Mouse (Mus musculus) olfactory bulb, adult 2 months (tissue): ENCODE results near the gene Tnfrsf25. TPM values are rescaled to one million over a fixed set of nuclear protein-coding genes. Genes with fewer than 3 reads are reported as not detected.

ENCODE experiments used
- H3K27ac ChIP-seq: fragments of 200-500 bp; 2 replicates; pipeline ENCODE4 v1.5.1; 2012; ENCODE audit warnings: low read depth, low read length; ENCODE audit not compliant: insufficient read depth
- H3K4me1 ChIP-seq: fragments of 200-500 bp; 2 replicates; pipeline ENCODE4 v1.6.1; 2012; ENCODE audit warnings: low read length; ENCODE audit not compliant: control insufficient read depth, insufficient read depth
- H3K4me3 ChIP-seq: fragments of 200-500 bp; 2 replicates; pipeline ENCODE4 v1.5.1; 2012; ENCODE audit warnings: mild to moderate bottlenecking, low read depth, low read length, moderate library complexity; ENCODE audit not compliant: insufficient read depth
- CTCF ChIP-seq: fragments of 200-500 bp; IDR thresholded peaks from 2 replicates; pipeline ENCODE4 v1.5.1; 2012; ENCODE audit warnings: low read depth, mild to moderate bottlenecking, low read length, moderate library complexity; ENCODE audit not compliant: insufficient read depth
- POLR2A ChIP-seq: fragments of 200-500 bp; IDR thresholded peaks from 2 replicates; pipeline ENCODE4 v1.6.1; 2012; ENCODE audit warnings: mild to moderate bottlenecking, low read depth, low read length, moderate library complexity; ENCODE audit not compliant: insufficient read depth
- WGBS: fragments of 180-500 bp; shearing (Covaris S2); methylation state at CpG from one replicate; pipeline ENCODE4 v1.1.7; 2018; 5-methylcytosine and 5-hydroxymethylcytosine counted together
- polyA plus RNA-seq: library from polyadenylated mRNA; stranded (reverse); fragments of >200 nt; gene quantifications from 2 replicates; pipeline ENCODE4 v1.2.4, GENCODE M21; 2012; ENCODE audit warnings: low replicate concordance; ENCODE audit not compliant: missing spikeins, insufficient read depth, insufficient read length

Tnfrsf25 gene
- polyA plus RNA-seq, 1 experiment: not detected

DNA sequence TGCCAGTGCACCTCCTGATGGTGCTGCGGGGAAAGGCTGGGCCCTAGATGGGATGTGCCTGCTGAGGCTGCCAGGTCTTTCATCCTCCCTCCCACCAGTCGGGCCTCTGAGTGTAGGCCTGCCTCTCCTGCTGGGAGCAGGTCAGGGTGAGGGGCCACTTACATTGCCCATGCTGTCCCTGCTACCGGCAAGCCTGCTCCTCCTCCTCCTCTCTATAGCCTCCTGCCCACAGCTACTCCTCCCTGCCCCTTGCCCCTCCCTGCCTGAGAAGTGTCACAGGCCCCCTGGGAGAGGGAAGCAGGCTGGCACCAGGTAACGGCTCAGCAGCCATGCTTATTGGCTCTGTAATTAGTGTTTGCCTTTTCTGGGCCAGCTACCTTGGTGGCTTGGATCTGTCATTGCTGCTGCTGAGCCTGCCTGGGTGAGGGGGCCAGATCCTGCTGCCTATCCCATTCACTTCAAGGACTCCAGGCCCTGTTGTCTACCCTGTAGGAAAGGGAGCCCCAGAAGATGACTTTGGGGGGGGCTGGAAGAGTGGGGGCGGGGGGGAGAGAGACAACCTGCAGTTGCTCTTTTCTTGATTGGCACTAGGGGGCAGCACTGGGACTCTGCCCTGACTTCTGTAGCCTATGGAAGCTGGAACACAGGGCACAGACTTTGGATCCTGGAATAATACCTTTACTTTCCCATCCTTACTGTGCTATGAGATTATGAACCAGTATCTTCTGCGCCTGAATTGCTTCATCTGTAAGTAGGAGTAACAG is 20.6 kb downstream of the Tnfrsf25 start:
- Histone ChIP-seq H3K27ac (no peak overlapping the region), H3K4me1 (peaks cover 17% of the 10 kb centered on the region), H3K4me3 (no peak overlapping the region)
- TF ChIP-seq POLR2A (no peak), CTCF (no peak)
- 49% methylated on average over 6 of the region's 6 CpGs for WGBS

DNA sequence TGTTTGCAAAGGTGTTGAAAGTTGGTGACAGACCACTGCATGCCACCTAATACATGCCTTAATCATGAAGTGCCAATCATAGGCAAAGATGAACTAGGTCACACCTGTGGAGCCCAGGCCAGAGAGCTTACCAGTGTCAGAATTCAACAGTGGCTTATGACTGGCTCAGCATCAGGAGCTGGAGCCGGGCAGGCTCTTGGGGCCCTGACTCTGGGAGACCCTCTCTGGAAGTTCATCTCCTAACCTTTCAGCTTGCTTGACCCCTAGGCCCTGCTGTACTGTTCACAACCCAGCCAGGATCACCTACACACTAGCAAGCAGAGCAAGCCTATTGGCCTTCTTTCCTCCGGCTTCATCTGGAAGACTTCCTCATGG is 21.1 kb downstream of the Tnfrsf25 start:
- WGBS: 96% methylated on average over 2 of the region's 2 CpGs
- Histone ChIP-seq H3K4me3 (no peak overlapping the region), H3K4me1 (peaks cover 11% of the 10 kb centered on the region), H3K27ac (no peak overlapping the region)
- TF ChIP-seq CTCF (no peak), POLR2A (no peak)

DNA sequence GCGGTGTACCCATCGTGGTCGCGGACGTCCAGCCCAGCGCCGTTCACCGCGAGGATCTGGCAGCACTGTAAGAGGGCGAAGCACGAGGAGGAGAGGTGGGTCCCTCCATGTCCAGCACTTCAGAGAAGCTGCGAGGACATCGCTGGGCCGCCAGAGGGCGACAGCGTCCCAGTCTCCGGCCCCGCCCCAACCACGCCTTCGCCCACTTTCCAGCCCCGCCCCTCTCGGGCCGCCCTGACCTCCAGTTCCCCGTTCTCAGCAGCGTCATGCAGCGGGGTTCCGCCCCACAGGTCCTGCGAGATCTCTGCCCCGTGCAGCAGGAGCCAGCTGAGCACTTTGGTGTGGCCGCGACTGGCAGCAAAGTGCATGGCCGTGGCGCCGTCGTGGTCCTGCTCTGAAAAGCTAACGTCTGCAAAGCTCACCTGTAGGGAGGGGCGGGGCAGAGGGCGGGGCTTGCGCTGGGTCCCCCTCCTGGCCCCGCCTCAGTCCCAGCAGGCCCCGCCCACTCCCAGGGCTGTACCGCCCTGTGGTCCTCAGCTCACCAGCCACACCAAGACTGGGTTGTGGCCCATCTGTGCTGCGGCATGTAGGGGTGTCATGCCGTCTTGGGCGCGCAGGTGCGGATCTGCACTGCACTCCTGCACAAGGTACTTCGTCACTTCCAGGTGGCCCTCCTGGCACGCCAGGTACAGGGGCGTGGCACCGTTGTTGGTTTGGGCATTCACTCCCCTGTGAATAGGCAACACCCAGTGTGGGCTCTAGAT is 22.9 kb downstream of the Tnfrsf25 start:
- H3K4me3 ChIP-seq: peak overlapping the region; percentile 37
- 3% methylated on average over 51 of the region's 51 CpGs for WGBS
- TF ChIP-seq POLR2A: no peak
- peak; percentile 73 for TF ChIP-seq CTCF
- peaks cover 9% of the 10 kb centered on the region for H3K4me1 ChIP-seq
- H3K27ac ChIP-seq: no peak overlapping the region

DNA sequence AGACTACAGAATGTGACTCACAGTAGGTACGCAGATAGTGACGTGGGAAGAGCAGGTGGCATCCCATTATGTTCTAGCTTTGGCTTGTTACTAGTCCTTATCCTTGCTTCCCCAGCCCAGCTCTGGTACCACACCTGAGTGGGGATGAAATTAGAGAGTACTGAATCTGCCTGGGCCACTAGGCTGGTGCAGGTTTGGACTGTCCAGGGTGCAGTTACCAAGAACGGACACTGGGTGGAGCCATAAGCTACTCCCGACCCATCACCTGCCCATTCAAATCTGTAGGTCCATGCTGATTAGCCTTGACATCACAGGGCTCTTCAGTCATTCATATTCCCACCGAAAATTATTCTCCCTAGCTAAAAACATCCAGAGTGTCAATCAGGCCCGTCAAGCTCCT is 24.7 kb downstream of the Tnfrsf25 start:
- H3K27ac ChIP-seq: no peak overlapping the region
- no peak for TF ChIP-seq POLR2A
- no peak for TF ChIP-seq CTCF
- H3K4me3 ChIP-seq: no peak overlapping the region
- 37% methylated on average over 6 of the region's 6 CpGs for WGBS
- peaks cover 9% of the 10 kb centered on the region for H3K4me1 ChIP-seq

DNA sequence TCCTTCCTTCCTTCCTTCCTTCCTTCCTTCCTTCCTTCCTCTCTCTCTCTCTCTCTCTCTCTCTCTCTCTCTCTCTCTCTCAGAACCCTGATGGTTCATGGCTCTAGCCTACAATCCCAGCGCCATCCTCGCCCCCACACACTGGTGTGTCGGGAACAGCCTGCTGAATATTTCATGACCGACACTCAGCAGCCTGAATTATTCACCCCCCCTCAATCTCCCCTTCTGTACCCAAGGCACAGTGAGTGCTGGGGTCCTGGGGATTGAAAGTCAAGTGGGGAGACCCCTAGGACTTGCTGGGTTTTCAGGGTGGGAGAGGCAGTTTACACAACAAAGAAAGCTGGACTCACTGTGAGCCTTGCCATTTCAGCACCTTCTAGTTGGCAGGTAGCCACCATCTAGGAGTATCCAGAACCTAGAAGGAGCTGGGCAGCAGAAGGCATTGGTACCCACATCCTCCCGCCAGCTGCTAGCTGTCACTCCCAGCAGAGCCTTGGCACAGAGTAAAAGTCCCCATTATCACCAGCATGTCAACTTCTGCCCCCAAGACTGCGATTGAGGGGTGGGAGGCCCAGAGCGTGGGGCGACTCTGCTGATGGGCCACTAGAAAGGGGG is 25.9 kb downstream of the Tnfrsf25 start:
- 55% methylated on average over 8 of the region's 8 CpGs for whole genome bisulfite sequencing
- TF ChIP-seq CTCF: no peak
- TF ChIP-seq POLR2A: no peak

DNA sequence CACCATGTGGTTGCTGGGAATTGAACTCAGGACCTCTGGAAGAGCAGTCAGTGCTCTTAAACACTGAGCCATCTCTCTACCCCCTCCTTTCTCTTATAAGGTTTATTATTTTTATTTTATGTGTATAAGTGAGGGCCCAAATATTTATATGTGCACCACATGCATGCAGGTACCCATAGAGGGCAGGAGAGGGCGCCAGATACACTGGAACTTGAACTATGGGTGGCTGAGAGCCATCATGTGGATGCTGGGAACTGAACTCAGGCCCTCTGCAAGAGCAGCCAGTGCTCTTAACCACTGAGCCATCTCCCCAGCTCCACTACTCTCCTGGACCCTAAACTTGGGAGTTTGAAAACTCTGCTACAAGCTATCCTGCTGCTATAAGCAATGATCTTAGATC is 27.9 kb downstream of the Tnfrsf25 start:
- TF ChIP-seq POLR2A (no peak), CTCF (no peak)
- Histone ChIP-seq H3K27ac (no peak overlapping the region), H3K4me1 (peaks cover 5% of the 10 kb centered on the region), H3K4me3 (no peak overlapping the region)
- WGBS: 72% methylated on average over 1 of the region's 1 CpGs

More for the DNA sequence above, 25.9 kb downstream of the Tnfrsf25 start:
- H3K27ac ChIP-seq: no peak overlapping the region
- H3K4me1 ChIP-seq: peaks cover 9% of the 10 kb centered on the region
- H3K4me3 ChIP-seq: no peak overlapping the region

DNA sequence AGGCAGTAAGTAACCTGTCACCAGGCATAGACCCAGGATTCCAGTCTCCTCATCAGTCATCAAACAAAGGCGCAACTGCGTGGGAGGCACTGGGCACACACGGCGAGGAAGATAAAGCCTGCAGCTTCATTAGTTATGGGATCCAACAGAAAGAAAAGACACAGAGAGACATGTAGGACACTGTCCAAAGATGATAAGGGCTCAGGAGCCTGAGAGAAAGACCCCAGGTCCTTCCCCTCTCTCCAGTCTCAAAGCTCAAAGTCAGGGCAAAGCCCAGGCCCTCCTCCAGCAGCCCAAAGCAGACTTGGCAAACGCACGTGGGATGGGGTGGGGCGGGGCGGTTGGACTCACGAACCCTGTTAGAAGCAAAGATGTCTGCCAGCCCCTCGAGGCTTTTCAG is 29.7 kb downstream of the Tnfrsf25 start:
- no peaks in the 10 kb centered on the region for H3K4me1 ChIP-seq
- TF ChIP-seq CTCF: no peak
- no peak overlapping the region for H3K27ac ChIP-seq
- 74% methylated on average over 10 of the region's 10 CpGs for WGBS
- H3K4me3 ChIP-seq: no peak overlapping the region

DNA sequence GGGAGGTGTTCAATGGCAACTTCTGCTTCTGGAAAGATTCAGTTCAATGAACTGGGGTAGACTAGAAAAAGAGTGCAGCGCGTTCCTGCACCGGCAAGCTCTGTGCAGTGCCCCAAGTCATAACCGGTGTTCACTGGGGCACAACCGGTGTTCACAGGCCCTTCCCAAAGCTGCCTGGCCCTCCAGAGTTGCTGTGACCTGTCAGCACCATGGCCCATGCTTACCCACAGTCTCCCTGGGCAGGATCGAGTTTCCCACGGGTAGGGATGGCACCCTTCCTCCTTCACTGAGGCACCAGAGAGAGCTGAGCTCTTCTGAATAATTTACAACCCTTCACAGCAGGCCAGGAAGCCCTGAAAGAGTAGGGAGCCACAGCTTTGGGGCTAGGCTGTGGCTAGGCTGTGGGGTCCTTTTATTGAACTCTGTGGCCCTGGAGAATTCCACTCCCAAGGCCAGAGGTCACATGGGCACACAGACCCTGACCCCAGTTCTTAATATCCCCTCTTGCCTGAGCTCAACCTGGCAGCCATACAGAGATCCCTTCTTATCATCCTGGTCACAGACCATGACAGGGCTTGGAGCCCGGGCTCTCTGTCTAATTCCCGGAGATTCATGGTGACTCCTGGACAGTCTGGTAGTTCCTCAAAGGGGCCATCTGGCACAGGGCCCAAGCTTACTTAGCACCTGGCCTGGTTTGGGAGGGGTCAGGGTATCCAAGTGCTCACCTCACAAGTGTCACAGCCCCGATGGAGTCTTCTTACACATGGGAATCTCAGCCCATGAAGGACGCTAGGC is 30.5 kb downstream of the Tnfrsf25 start:
- Histone ChIP-seq H3K4me1 (no peaks in the 10 kb centered on the region), H3K27ac (no peak overlapping the region), H3K4me3 (no peak overlapping the region)
- TF ChIP-seq CTCF (no peak), POLR2A (no peak)
- 79% methylated on average over 11 of the region's 11 CpGs for WGBS

DNA sequence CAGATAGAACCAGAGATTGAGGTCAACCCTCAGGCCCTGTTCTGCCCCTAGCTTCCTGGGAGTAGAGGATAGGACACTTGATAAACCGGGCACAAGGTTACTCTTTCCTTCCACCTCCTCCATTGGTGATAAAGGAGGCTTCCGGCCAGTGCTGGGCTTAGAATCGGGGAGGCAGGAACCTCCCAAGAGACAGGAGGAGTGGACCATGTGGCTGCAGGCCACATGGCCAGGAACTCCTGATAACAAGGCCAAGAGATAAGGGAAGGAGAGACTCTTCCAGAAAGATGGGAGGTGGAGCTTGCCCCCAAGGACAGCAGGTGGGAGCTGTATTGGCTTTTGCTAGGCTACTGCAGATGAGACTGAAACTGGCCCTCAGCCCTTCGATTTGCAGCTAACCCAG is 34.8 kb downstream of the Tnfrsf25 start:
- H3K27ac ChIP-seq: no peak overlapping the region
- H3K4me1 ChIP-seq: peaks cover 6% of the 10 kb centered on the region
- WGBS: 91% methylated on average over 4 of the region's 4 CpGs
- H3K4me3 ChIP-seq: no peak overlapping the region
- TF ChIP-seq CTCF: no peak
